Mouse (Mus musculus) kidney, adult 2 months (tissue): ENCODE data around the gene Hectd1.

Experiments used
- CTCF ChIP-seq: fragments of 200-500 bp; conservative IDR thresholded peaks from 2 replicates; pipeline ENCODE4 v1.5.1; 2011; ENCODE audit warnings: low read depth, mild to moderate bottlenecking, control low read depth, low read length, moderate library complexity, mixed read lengths; ENCODE audit not compliant: insufficient read depth, insufficient read length
- POLR2A ChIP-seq: fragments of 200-500 bp; IDR thresholded peaks from one replicate; pipeline ENCODE4 v1.6.1; 2011; ENCODE audit warnings: low read depth, low read length, control low read depth

DNA sequence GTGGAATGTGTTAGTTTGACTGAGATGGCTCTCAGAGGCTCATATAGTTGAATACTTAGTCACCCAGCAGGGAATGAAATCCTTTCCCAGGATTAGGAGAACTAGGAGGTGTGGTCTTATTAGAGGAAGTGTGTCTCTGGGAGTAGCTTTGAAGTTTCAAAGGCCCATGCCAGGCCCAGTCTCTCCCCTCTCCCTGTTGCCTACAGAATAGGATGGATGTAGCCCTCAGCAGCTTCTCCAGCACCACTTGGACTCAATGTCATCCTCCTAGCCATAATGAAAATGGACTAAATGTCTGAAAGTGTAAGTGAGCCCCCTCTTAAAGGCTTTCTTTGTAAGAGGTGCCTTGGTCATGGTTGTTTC is 72.8 kb downstream of the Hectd1 start:
- no peak for TF ChIP-seq CTCF
- no peak for TF ChIP-seq POLR2A
